Mouse (Mus musculus): ENCODE measurements at regions not wholly inside any gene's neighbourhood (a gene's known extent, or its start where the extent isn't known, plus 50 kb on each side); places are given as distances from the start of the nearest gene placed in this dataset.

DNA sequence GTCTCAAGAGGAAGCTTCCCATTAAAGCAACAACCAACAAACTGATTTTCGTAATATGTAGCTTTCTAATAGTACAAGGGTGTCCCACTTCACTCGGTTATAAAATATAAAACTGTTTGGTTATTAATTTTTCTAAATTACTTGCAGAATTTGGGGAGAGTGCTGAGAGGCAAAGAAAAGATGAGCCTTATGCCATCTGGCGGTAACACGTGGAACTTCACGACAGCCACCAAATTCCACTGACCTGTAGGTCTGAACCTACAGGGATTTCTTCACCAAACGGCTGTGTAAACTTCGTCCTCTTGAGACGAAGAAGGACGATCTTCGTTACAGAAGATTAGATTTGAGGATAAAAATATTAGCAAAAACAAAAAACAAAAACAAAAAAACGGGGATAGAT is 262.1 kb upstream of the Nfe2l3 start:
- peak; percentile 57 for TF ChIP-seq CTCF (IDR thresholded peaks at IDR 0.05)
- peak; percentile 70 for DNase-seq
- peak overlapping the region; percentile 71 for H3K4me3 ChIP-seq
- peak overlapping the region; percentile 87 for H3K27ac ChIP-seq
- intact Hi-C loops (cut with DNase I), result loop anchor here (5.0 kb wide), 2 partner anchors 1077 to 1908 kb away; partner anchors contain the start of genes Hoxa11 and Tra2a

DNA sequence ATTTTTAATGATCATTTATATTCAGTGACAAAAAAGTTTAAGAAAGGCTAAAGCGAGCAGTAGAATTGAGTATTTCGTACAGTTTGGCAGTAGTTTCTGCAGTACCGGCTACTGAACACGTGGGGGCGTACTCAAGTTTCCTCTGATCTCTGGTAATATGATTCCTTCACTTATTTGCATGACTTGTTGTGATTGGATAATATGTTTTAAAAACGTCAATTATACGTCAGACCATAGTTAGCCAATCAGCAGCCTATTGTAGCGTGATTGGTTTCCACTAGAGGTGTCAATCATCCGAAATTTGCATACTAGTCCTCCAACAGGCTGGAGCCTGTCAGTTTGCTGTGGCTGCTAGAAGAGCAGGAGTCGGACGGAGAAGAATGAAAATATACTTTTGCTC is 261.6 kb upstream of the Nfe2l3 start:
- intact Hi-C loops (cut with DNase I), result loop anchor here (5.0 kb wide), 2 partner anchors 1076 to 1909 kb away; partner anchors contain the start of genes Hoxa11 and Tra2a
- peak overlapping the region; percentile 91 for H3K27ac ChIP-seq
- TF ChIP-seq CTCF (IDR thresholded peaks at IDR 0.05), result peak; percentile 60
- DNase-seq, result peak; percentile 76
- H3K4me3 ChIP-seq, result peak overlapping the region; percentile 75

DNA sequence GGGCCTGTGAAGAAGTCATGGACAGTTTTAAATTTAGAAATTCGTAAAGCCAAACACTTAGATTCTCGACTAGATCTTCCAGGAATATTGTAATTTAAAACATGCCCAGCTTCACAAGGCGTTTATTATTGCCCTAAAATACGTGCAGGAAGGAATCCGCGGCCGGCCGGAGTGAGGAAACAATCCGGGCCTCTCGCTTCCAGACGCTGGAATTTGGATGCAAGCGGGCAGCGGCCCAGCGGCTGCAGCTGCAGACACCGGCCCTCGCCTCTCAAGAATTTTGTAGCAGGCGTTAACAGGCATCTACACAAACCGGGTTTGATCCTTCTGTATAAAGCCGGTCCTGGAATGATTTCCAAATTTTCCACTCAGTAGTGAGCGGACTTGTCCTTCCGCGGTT is 260.7 kb upstream of the Nfe2l3 start:
- Histone ChIP-seq H3K27ac (peak overlapping the region; percentile 91), H3K4me3 (peak overlapping the region; percentile 75)
- DNase-seq, result peak; percentile 84
- TF ChIP-seq CTCF (IDR thresholded peaks at IDR 0.05), result no peak
- intact Hi-C loops (cut with DNase I), result loop anchor here (1.0 to 5.0 kb wide), 3 partner anchors 1058 to 1909 kb away; partner anchors contain the start of genes Hoxa11 and Tra2a

DNA sequence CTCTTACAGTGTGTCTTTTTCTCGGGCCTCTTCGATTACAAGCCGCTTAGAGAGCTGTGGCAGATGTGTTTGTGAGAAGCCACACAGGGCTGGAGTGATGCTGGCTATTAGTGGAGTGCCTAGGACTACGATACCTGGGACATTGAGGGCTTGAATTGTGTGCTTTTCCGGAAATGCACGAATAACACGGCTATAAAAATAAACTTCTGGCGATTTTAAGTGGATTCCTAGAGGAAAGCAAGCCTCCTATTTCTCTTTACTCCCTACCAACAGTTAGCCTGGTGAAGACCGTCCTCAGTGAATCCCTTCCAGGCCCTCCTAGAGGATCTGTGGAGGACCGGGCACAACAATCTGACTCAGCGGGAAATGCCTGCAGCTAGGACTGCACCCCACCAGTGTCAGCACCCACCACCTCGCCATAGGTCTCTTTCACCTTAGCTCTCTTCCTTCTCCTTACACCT is 260.1 kb upstream of the Nfe2l3 start:
- H3K4me3 ChIP-seq, result peak overlapping the region; percentile 75
- peak; percentile 54 for DNase-seq
- H3K27ac ChIP-seq, result peak overlapping the region; percentile 91
- TF ChIP-seq CTCF (IDR thresholded peaks at IDR 0.05), result no peak
- intact Hi-C loops (cut with DNase I), result loop anchor here (1.0 to 5.0 kb wide), 3 partner anchors 1057 to 1910 kb away; partner anchors contain the start of genes Hoxa11 and Tra2a

DNA sequence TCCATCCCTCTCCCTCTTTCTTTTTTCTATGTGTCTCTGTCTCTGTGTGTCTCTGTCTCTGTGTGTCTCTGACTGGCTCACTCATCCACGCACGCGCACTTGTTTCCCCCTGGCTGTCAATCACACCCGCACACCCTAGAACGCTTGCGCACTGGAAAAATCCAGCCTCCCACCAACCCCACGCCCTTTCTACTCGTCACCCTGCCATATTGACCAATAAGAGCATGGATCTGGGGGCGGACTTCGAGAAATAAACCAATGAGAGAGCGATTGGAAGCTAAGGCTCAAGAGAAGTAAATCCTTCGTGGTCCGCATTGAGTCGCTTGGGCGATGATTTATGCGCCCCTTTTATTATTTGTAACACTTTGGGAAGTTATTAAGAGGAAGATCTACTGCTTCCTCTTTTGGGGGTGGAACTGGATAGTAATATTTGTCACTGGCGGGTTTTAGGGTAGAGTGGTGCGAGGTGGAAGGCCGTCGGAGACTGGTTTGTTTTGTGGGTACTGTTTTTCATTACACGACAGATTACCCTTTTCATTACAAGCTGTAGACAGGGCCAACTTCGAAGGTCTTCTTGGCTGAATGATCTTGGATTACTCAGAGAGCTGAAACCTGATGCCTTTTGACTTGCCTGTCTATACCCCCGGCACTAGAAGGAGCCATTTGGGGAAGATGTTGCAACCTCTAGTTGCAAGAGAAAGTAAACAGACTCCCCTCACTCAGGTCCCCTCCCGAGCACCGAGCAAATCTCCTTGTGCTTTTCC is 259.4 kb upstream of the Nfe2l3 start:
- TF ChIP-seq CTCF (IDR thresholded peaks at IDR 0.05), result no peak
- peak overlapping the region; percentile 91 for H3K27ac ChIP-seq
- H3K4me3 ChIP-seq, result peak overlapping the region; percentile 75
- DNase-seq, result peak; percentile 96
- intact Hi-C loops (cut with DNase I), result loop anchor here (1.0 to 5.0 kb wide), 3 partner anchors 1056 to 1911 kb away; partner anchors contain the start of genes Hoxa11 and Tra2a

DNA sequence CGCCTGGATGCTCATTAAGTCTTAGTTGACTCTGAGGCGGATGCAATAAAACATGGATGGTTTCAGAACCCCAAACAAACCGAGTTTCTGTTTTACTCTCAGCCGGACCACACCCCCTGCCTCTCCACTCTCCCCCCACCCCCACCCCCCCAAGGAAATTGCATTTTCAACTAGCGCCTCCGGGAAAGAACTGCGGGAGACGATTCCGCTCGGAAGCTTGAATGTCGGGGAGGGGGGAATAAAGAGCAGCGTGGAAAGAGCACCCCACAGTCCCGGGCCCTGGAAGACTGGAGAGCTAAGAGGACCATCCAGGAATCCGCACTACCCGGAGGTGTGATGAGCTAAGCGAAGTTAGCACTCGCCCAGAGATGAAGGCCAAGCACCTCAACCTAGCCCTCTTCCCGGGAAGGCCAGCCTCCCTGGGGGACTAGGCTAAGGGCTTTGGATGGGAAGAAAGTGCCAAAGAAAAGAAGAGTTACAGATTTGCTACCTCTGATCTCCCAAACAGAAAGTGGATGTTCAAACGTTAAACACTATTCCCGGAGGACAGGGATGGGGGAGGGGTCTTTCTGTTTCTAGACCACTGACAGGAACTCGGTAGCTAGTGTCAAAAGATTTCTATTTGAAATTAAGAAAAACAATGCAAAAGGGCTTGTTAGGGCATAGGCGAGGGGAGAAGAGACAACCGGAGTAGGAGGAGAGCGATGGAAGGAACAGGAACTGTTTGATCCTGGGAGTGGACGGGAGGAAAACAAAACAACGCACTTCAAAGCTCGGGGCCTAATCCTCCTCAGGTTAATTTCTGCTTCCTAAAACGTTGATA is 258.6 kb upstream of the Nfe2l3 start:
- peak; percentile 34 for DNase-seq
- intact Hi-C loops (cut with DNase I), result loop anchor here (5.0 kb wide), 2 partner anchors 1073 to 1912 kb away; partner anchors contain the start of genes Hoxa11 and Tra2a
- Histone ChIP-seq H3K27ac (peak overlapping the region; percentile 87), H3K4me3 (peak overlapping the region; percentile 75)
- TF ChIP-seq CTCF (IDR thresholded peaks at IDR 0.05), result no peak

DNA sequence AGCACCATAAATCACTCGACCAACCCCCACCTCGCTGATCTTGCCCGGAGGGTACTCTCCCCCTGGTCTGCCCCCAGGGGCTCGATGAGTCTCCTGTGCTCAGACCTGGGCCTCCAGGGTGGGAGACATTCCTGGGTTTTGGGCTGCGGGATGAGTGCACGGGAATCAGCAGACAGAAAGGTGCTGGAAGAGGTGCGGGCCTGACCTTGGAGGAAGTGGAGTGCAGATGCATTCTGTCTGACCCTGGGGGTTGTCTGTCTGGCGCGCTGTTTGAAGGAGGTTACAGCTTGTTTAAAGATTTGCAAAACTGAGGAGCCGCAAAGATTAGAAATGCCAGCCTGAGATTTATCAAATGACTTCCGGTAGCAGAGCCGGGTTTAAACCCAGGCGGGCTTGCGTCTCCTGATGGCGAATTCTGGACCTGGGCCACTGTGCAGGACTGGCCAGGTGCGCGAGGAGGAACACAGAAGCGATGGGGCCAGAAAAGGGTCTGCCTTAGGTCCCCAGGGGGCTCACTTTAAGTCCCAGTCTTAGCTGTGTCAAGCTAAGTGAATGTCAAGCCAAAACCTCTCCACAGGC is 257.9 kb upstream of the Nfe2l3 start:
- intact Hi-C loops (cut with DNase I), result loop anchor here (5.0 kb wide), 3 partner anchors 833 to 1912 kb away; partner anchors contain the start of genes Hoxa11 and Tra2a
- H3K4me3 ChIP-seq, result no peak overlapping the region; the same call in 1 of the 2 replicates
- DNase-seq, result no peak
- TF ChIP-seq CTCF (IDR thresholded peaks at IDR 0.05), result no peak
- no peak overlapping the region for H3K27ac ChIP-seq

DNA sequence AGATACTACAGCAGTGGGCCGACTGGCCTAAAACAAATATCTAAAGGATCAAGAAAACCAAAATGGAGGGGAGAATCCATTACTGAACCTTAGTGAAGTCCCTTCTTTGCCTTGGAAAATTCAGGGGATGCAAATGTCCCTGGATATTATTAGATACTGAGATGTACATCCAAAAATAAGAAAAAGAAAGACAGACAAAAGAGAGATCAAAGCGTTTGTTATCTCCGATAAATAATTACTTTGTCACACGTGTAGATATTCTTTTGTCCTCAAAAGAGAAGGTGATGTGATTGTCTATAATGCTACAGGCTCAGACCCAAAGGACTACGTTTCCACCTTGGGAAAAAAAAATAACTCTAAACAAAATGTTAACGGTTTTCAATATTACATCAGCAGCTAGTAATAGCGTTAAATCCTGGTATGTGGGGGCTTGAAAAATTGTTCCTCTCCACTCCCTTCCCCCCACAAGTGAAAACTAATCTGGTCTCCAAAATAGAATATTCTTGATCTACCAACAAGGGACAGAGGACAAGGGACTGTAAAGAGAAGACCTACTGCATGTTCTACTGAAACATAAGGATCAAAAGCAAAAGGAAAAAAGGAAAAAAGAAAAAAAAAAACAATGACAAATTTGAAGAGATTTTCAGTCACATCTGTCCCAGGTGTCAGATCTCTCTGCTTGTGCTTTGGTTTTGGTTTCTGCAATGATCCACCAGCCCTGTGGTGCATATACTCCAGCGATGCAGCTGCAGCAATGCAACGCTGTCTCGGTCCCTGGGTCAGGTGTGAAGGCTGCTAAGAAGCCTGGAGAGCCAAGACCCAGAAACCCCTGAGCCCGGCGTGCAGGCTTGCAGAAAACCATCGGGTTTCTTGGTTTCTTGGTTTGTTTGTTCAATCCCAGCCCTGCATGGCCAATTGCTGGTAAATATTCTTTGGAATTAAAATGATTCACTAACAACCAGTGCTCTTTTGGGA is 256.6 kb upstream of the Nfe2l3 start:
- no peak for TF ChIP-seq CTCF (IDR thresholded peaks at IDR 0.05)
- Histone ChIP-seq H3K27ac (no peak overlapping the region), H3K4me3 (no peak overlapping the region)
- DNase-seq, result no peak
- intact Hi-C loops (cut with DNase I), result loop anchor here (5.0 kb wide), 1 partner anchor 831 kb away; no protein-coding TSS in a partner anchor

DNA sequence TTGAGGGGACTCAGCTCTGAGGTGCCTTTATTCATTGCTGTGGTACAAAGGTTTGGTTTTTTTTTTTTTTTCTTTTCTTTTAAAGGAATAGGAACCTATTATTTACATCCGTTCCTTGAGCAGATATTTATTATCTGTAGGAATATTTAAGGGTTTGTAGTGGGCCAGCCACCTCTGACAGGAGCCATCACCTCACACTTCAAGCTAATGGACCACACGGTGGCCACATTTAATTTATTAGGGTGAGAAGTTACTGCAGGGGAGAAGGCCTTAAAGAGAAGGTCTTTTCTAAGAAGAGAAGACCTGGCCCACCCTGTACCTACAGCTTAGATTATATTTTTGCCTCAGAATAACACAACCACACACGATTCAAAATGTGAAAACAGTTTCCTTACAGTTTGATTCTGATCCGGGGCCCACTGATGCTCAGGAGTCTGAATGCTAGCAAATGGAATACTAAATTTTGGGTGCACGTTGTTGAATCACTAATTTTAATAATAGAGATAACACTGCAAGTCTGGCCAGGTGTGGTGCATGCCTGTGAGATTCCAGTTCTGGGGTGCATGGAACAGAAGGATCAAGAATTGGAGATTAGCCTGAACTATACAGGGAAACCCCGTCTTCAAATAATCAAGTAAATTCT is 255.6 kb upstream of the Nfe2l3 start:
- DNase-seq, result no peak
- TF ChIP-seq CTCF (IDR thresholded peaks at IDR 0.05), result no peak
- no peak overlapping the region for H3K27ac ChIP-seq
- H3K4me3 ChIP-seq, result no peak overlapping the region
- intact Hi-C loops (cut with DNase I), result loop anchor here (5.0 kb wide), 1 partner anchor 830 kb away; no protein-coding TSS in a partner anchor

DNA sequence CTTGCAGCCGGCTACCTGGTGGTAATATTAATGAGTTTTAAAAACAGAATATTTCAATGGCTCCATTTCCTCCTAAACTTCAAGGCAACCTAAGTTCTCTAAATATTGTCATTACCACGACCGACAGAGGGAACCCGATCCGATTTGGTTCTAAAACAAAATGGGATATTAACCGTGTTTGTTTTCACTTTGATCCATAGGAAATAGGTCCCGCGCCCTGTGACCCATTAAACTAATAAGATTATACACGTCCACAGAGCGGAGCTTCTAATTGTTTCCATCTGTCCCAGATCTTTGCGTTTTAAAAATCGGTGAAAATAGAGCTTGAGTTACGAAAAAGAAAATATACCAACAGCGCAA is 254.8 kb upstream of the Nfe2l3 start:
- intact Hi-C loops (cut with DNase I), result loop anchor here (5.0 kb wide), 1 partner anchor 830 kb away; no protein-coding TSS in a partner anchor
- DNase-seq, result no peak
- H3K4me3 ChIP-seq, result peak overlapping the region; percentile 65
- TF ChIP-seq CTCF (IDR thresholded peaks at IDR 0.05), result no peak
- no peak overlapping the region for H3K27ac ChIP-seq

All from gastrocnemius, adult 2 months (tissue).